Mouse (Mus musculus) megakaryocyte, embryonic 14.5 days (primary cell): Measurements from ENCODE around the gene Itpr1. TPM values are rescaled to one million over a fixed set of nuclear protein-coding genes. Genes with fewer than 3 reads are reported as not detected.

Source experiments
- H3K27me3 ChIP-seq: replicated peaks from 2 replicates; pipeline ENCODE3; 2012; ENCODE audit warnings: inconsistent platforms
- H3K36me3 ChIP-seq: replicated peaks from 2 replicates; pipeline ENCODE3; 2012; ENCODE audit warnings: low read length, inconsistent platforms, mixed read lengths
- H3K4me1 ChIP-seq: 2 replicates; pipeline ENCODE4 v1.6.1; 2012; ENCODE audit warnings: inconsistent platforms
- H3K4me3 ChIP-seq: replicated peaks from 2 replicates; pipeline ENCODE3; 2012; ENCODE audit warnings: moderate library complexity, mild to moderate bottlenecking, inconsistent platforms
- H3K9me3 ChIP-seq: 2 replicates; pipeline ENCODE4 v1.6.1; 2012; ENCODE audit warnings: inconsistent platforms
- FLI1 ChIP-seq: IDR thresholded peaks from 2 replicates; pipeline ENCODE4 v1.6.1; 2012; ENCODE audit warnings: low read length, inconsistent platforms, mixed read lengths
- GATA1 ChIP-seq: IDR thresholded peaks from 3 replicates; pipeline ENCODE4 v1.6.1; 2012; ENCODE audit warnings: mixed read lengths, low read length, inconsistent platforms, borderline replicate concordance
- polyA plus RNA-seq: library from polyadenylated mRNA; stranded (reverse); fragments of >175 nt; gene quantifications from 2 replicates; pipeline ENCODE4 v1.2.3, GENCODE M21; 2012; ENCODE audit warnings: low replicate concordance; ENCODE audit not compliant: insufficient read depth

The Itpr1 gene
- polyA plus RNA-seq, 1 experiment = 8.3 TPM

GRCm38 (mm10) chr6:108512097-108512496 is 299.2 kb downstream of the Itpr1 start:
- H3K4me3 ChIP-seq = no peak overlapping the region
- TF ChIP-seq FLI1 (no peak), GATA1 (no peak)
- peaks cover 87% of the 10 kb centered on the region for H3K36me3 ChIP-seq
- no peaks in the 10 kb centered on the region for H3K9me3 ChIP-seq
- H3K27me3 ChIP-seq = no peaks in the 10 kb centered on the region
- peaks cover 16% of the 10 kb centered on the region for H3K4me1 ChIP-seq

- no peak for TF ChIP-seq FLI1
- TF ChIP-seq GATA1 = no peak
- Histone ChIP-seq H3K27me3 (no peaks in the 10 kb centered on the region), H3K4me3 (no peak overlapping the region), H3K9me3 (no peaks in the 10 kb centered on the region), H3K36me3 (peaks cover 87% of the 10 kb centered on the region), H3K4me1 (peaks cover 16% of the 10 kb centered on the region)
These were observed 300.1 kb downstream of the Itpr1 start for GRCm38 (mm10) chr6:108512994-108513393.

- Histone ChIP-seq H3K4me1 (peaks cover 10% of the 10 kb centered on the region), H3K36me3 (peaks cover 83% of the 10 kb centered on the region), H3K9me3 (no peaks in the 10 kb centered on the region), H3K27me3 (no peaks in the 10 kb centered on the region), H3K4me3 (no peak overlapping the region)
- TF ChIP-seq FLI1 = no peak
- TF ChIP-seq GATA1 = no peak
These were observed 303.4 kb downstream of the Itpr1 start for GRCm38 (mm10) chr6:108516248-108516647.

- TF ChIP-seq FLI1 (no peak), GATA1 (no peak)
- no peaks in the 10 kb centered on the region for H3K9me3 ChIP-seq
- H3K27me3 ChIP-seq = no peaks in the 10 kb centered on the region
- H3K36me3 ChIP-seq = peaks cover 84% of the 10 kb centered on the region
- H3K4me3 ChIP-seq = peak overlapping the region; percentile 8
- H3K4me1 ChIP-seq = peaks cover 10% of the 10 kb centered on the region
These were observed 304.5 kb downstream of the Itpr1 start for GRCm38 (mm10) chr6:108517241-108517981.

GRCm38 (mm10) chr6:108517986-108518385 is 305.1 kb downstream of the Itpr1 start:
- peaks cover 84% of the 10 kb centered on the region for H3K36me3 ChIP-seq
- no peak for TF ChIP-seq FLI1
- TF ChIP-seq GATA1 = no peak
- no peaks in the 10 kb centered on the region for H3K9me3 ChIP-seq
- H3K4me1 ChIP-seq = peaks cover 7% of the 10 kb centered on the region
- peak overlapping the region; percentile 8 for H3K4me3 ChIP-seq
- no peaks in the 10 kb centered on the region for H3K27me3 ChIP-seq

GRCm38 (mm10) chr6:108518552-108518951 is 305.7 kb downstream of the Itpr1 start:
- no peaks in the 10 kb centered on the region for H3K9me3 ChIP-seq
- H3K36me3 ChIP-seq = peaks cover 85% of the 10 kb centered on the region
- TF ChIP-seq FLI1 (no peak), GATA1 (no peak)
- H3K4me1 ChIP-seq = peaks cover 7% of the 10 kb centered on the region
- H3K27me3 ChIP-seq = no peaks in the 10 kb centered on the region
- no peak overlapping the region for H3K4me3 ChIP-seq

GRCm38 (mm10) chr6:108519327-108519726 is 306.4 kb downstream of the Itpr1 start:
- no peaks in the 10 kb centered on the region for H3K27me3 ChIP-seq
- H3K9me3 ChIP-seq = no peaks in the 10 kb centered on the region
- peaks cover 88% of the 10 kb centered on the region for H3K36me3 ChIP-seq
- no peak for TF ChIP-seq FLI1
- TF ChIP-seq GATA1 = no peak
- peaks cover 12% of the 10 kb centered on the region for H3K4me1 ChIP-seq
- H3K4me3 ChIP-seq = no peak overlapping the region

- Histone ChIP-seq H3K9me3 (no peaks in the 10 kb centered on the region), H3K36me3 (peaks cover 92% of the 10 kb centered on the region), H3K4me3 (no peak overlapping the region), H3K27me3 (no peaks in the 10 kb centered on the region), H3K4me1 (peaks cover 35% of the 10 kb centered on the region)
- TF ChIP-seq GATA1 (no peak), FLI1 (no peak)
These were observed 311.2 kb downstream of the Itpr1 start for GRCm38 (mm10) chr6:108523956-108524616.

- Histone ChIP-seq H3K27me3 (no peaks in the 10 kb centered on the region), H3K9me3 (no peaks in the 10 kb centered on the region), H3K4me3 (no peak overlapping the region), H3K36me3 (peaks cover 90% of the 10 kb centered on the region), H3K4me1 (peaks cover 38% of the 10 kb centered on the region)
- TF ChIP-seq FLI1 (no peak), GATA1 (no peak)
These were observed 311.7 kb downstream of the Itpr1 start for GRCm38 (mm10) chr6:108524617-108525010.

GRCm38 (mm10) chr6:108527560-108527959 is 314.7 kb downstream of the Itpr1 start:
- Histone ChIP-seq H3K4me3 (no peak overlapping the region), H3K9me3 (no peaks in the 10 kb centered on the region), H3K4me1 (peaks cover 58% of the 10 kb centered on the region), H3K36me3 (peaks cover 74% of the 10 kb centered on the region), H3K27me3 (no peaks in the 10 kb centered on the region)
- TF ChIP-seq GATA1 = no peak
- no peak for TF ChIP-seq FLI1

- H3K27me3 ChIP-seq = no peaks in the 10 kb centered on the region
- no peak overlapping the region for H3K4me3 ChIP-seq
- no peaks in the 10 kb centered on the region for H3K9me3 ChIP-seq
- TF ChIP-seq FLI1 = no peak
- no peak for TF ChIP-seq GATA1
- peaks cover 62% of the 10 kb centered on the region for H3K4me1 ChIP-seq
- H3K36me3 ChIP-seq = peaks cover 74% of the 10 kb centered on the region
These were observed 315.1 kb downstream of the Itpr1 start for GRCm38 (mm10) chr6:108527993-108528392.
